Mouse (Mus musculus) kidney, adult 2 months (tissue): ENCODE measurements at regions not wholly inside any gene's neighbourhood (a gene's known extent, or its start where the extent isn't known, plus 50 kb on each side); places are given as distances from the start of the nearest gene placed in this dataset.

Experiments used
- CTCF ChIP-seq: fragments of 200-500 bp; conservative IDR thresholded peaks from 2 replicates; pipeline ENCODE4 v1.5.1; 2011; ENCODE audit warnings: low read depth, mild to moderate bottlenecking, control low read depth, low read length, moderate library complexity, mixed read lengths; ENCODE audit not compliant: insufficient read depth, insufficient read length
- POLR2A ChIP-seq: fragments of 200-500 bp; IDR thresholded peaks from one replicate; pipeline ENCODE4 v1.6.1; 2011; ENCODE audit warnings: low read depth, low read length, control low read depth

DNA sequence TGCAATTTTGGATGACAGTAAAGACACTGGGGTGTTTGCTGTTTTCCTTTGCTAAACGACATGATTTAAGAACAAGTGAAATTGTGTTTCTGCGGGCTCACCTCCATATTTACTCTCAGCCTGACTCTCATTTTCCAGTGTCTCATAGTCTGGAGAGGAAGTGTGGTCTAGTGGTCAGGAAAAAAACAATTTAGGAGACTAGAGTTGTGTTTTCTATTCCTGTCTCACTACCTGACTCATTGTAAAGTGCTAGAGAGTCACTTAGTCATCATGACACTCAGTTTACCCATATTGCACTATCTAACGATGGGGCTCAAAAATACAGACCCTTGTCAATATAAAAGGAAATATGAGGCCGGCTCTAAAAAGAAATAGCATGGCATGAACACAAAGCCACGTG lies 138.7 kb upstream of the Ank start:
- TF ChIP-seq POLR2A: no peak
- no peak for TF ChIP-seq CTCF
